Mouse (Mus musculus): ENCODE measurements around the gene Trmt2b. TPM values are rescaled to one million over a fixed set of nuclear protein-coding genes. Genes with fewer than 3 reads are reported as not detected.
"Not testable (repeated sequence)": the region's sequence is repeated elsewhere in the genome, so short reads cannot be mapped to it uniquely, and the experiment has no call there.

The Trmt2b gene
- polyA plus RNA-seq, 1 experiment from 2014 or later = 6.6 TPM

DNA sequence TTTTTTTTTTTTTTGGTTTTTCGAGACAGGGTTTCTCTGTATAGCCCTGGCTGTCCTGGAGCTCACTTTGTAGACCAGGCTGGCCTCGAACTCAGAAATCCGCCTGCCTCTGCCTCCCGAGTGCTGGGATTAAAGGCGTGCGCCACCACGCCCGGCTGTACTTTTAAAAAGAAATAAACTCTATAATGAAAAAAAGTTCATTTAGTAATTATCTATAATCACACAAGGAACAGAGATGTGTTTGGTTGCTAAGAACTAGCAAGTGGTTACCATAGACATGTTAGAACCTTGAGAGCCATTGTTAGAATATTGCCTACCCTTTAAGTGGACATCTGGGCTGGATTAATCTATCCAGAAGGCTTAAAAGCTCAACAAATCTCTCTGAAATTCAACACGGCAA, 89.6 kb downstream of the Trmt2b start, which contains the start of gene Arl13a:
Gene Arl13a (plus strand): TSS at position 301 of the 400 bp plus-strand sequence.
- H3K27me3 ChIP-seq (ENCODE audit: control insufficient read depth, insufficient read depth, low read length); H3K36me3 ChIP-seq (ENCODE audit: control insufficient read depth, insufficient read depth, low read length); H3K4me1 ChIP-seq (ENCODE audit: control insufficient read depth, insufficient read depth, low read length); ATAC-seq (ENCODE audit: insufficient read depth, low FRiP score, low TSS enrichment); H3K4me2 ChIP-seq (ENCODE audit: low read depth); DNase-seq (ENCODE audit: low spot score); H3K4me3 ChIP-seq (ENCODE audit: low read depth, low read length); H3K9me3 ChIP-seq (ENCODE audit: control insufficient read depth, low read length); H3K9ac ChIP-seq (ENCODE audit: low read length); H3K27ac ChIP-seq (ENCODE audit: low read depth, low read length): not testable (repeated sequence)
- WGBS = 91% methylated on average over 7 of the region's 9 CpGs

DNA sequence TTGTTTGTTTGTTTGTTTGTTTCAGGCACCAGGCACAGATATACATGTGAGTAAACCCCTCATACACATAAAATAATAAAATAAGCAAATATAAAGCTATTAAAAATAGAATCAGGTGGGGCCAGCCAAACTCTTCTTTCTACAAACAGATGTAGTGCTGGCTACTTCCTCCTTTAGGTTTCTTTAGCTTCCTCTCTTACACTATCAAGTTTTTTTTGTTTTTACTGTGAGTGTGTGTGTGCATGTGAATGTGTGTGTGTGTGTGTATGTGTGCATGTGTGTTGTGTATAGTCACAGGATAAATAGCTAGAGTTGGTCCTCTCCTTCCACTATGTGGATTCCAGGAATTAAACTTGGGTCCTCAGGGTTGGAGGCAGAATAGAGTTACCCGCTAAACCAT, 102.1 kb downstream of the Trmt2b start:
- WGBS = 100% methylated on average over 1 of the region's 1 CpGs
- H3K27me3 ChIP-seq (ENCODE audit: control insufficient read depth, insufficient read depth, low read length) = no peaks in the 10 kb centered on the region
- H3K4me1 ChIP-seq (ENCODE audit: control insufficient read depth, insufficient read depth, low read length) = no peaks in the 10 kb centered on the region
- H3K4me3 ChIP-seq (ENCODE audit: low read depth, low read length) = no peak overlapping the region
- ATAC-seq (ENCODE audit: insufficient read depth, low FRiP score, low TSS enrichment) = no peak
- DNase-seq (ENCODE audit: low spot score) = no peak
- H3K27ac ChIP-seq (ENCODE audit: low read depth, low read length) = no peak overlapping the region
- H3K9me3 ChIP-seq (ENCODE audit: control insufficient read depth, low read length) = no peaks in the 10 kb centered on the region
- H3K9ac ChIP-seq (ENCODE audit: low read length) = no peak overlapping the region
- H3K4me2 ChIP-seq (ENCODE audit: low read depth) = no peak overlapping the region
- H3K36me3 ChIP-seq (ENCODE audit: control insufficient read depth, insufficient read depth, low read length) = no peaks in the 10 kb centered on the region

Other genes with a start within 250 kb of the Trmt2b start
- gene Cstf2, start 217.8 kb downstream of the Trmt2b start, polyA plus RNA-seq (2014; fragmentation: Nextera tagmentation; extraction: Ambion mirVana) = 74.0 and 75.2 TPM in 2 replicates
- not detected in 2 replicates for gene Xkrx, start 114.9 kb downstream of the Trmt2b start, polyA plus RNA-seq (2014; fragmentation: Nextera tagmentation; extraction: Ambion mirVana)
- not detected in 2 replicates for gene Arl13a, start 89.5 kb downstream of the Trmt2b start, polyA plus RNA-seq (2014; fragmentation: Nextera tagmentation; extraction: Ambion mirVana)
- gene Nox1, start 55.0 kb downstream of the Trmt2b start, polyA plus RNA-seq (2014; fragmentation: Nextera tagmentation; extraction: Ambion mirVana) = not detected in 2 replicates
- gene Tmem35a, start 18.2 kb upstream of the Trmt2b start, polyA plus RNA-seq (2014; fragmentation: Nextera tagmentation; extraction: Ambion mirVana) = 20.4 and 24.0 TPM in 2 replicates
- 24.2 and 28.5 TPM in 2 replicates for gene Cenpi, start 31.1 kb upstream of the Trmt2b start, polyA plus RNA-seq (2014; fragmentation: Nextera tagmentation; extraction: Ambion mirVana)
- 7.3 and 7.6 TPM in 2 replicates for gene Drp2, start 127.6 kb upstream of the Trmt2b start, polyA plus RNA-seq (2014; fragmentation: Nextera tagmentation; extraction: Ambion mirVana)
- not detected in 2 replicates for gene Taf7l, start 199.5 kb upstream of the Trmt2b start, polyA plus RNA-seq (2014; fragmentation: Nextera tagmentation; extraction: Ambion mirVana)